Mouse (Mus musculus): ENCODE measurements around the gene Pemt.

- TF ChIP-seq CTCF (IDR thresholded peaks at IDR 0.05; ENCODE audit: low read depth) = no peak
- TF ChIP-seq EP300 (IDR thresholded peaks at IDR 0.05; ENCODE audit: low read depth) = no peak
Observed at GRCm38 (mm10) chr11:60036537-60037220, 9.6 kb downstream of the Pemt start.

Measured in heart, postnatal 0 days (tissue).